Mouse (Mus musculus) skeletal muscle tissue, adult 2 months (tissue): ENCODE results near the gene Patj.
"Not testable (repeated sequence)": the region's sequence is repeated elsewhere in the genome, so short reads cannot be mapped to it uniquely, and the experiment has no call there.

ENCODE experiments used
- DNase-seq: peaks from one replicate; pipeline ENCODE4 v3.0.0-alpha.2; 2012; ENCODE audit warnings: low read depth, low spot score

Patj gene

GRCm38 (mm10) chr4:98724682-98725081 is 329.1 kb downstream of the Patj start:
- not testable (repeated sequence) for DNase-seq

- DNase-seq: no peak
These were observed 329.9 kb downstream of the Patj start for GRCm38 (mm10) chr4:98725439-98725838.

DNA sequence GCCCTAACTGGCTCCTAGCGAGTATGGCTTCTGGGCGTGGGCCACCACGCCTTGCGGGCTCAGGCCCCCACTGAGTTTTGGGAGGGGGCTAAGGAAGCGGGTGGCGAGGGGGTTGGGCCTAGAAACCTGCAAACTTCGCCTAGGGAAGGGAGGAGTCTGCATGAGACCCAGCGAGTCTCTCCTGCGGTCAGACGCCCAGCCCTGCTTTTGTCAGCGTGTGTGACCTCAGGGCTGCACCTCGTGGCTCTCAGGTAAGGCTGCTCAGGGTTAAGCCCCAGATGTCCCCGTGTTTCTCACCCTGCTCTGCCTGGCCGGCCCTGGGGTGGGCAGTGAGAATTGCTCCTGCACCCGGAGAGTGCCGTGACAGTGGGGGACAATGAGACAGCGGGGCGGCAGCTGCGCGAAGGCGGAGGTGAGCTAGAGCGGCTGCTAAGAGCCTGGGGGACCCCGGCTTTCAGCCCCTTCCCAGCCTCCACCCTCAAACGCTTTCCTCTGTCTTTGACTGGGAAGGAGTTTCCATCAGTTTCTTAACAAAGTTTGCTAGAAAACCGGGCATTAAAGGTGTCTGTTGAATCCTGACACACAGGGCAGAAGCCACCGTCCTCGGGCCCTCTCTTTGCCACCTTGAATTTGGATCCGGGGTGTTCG is 331.1 kb downstream of the Patj start, which contains the start of gene L1td1:
L1td1 (plus strand) TSS at position 145 of the 648 bp plus-strand sequence.
- DNase-seq: no peak

DNA sequence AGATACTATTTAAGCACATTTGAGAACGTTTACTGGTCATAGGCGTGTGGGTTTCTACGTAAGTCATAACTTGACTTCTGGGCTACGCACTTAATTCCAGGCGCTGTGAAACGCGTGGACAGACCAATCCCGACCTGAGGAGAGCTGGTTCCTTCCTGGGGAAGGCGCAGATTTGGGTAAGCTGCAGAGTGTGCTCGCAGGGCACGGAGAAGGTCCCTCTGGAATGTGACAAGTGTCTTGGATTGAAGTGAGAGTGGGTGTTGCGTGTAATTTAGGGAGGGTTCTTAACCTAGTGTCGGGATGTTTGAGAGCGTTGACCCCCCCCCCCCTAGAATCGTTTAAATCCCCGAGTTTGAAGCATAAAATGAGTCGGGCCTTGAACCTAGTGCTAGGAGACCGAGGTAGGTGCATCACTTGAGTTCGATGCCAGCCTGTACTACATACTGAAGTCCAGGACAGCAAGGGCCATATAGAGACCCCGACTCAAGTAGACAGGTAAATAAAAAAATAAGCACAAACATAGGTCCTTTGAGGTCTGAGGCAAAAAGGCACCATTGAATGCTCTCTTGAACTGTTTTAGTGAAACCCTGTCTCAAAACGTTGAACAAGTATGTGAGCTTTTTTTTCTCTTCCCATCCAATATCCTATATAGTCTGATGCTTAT is 331.8 kb downstream of the Patj start:
- DNase-seq: no peak

- no peak for DNase-seq
These were observed 332.4 kb downstream of the Patj start for GRCm38 (mm10) chr4:98727959-98728347.

DNA sequence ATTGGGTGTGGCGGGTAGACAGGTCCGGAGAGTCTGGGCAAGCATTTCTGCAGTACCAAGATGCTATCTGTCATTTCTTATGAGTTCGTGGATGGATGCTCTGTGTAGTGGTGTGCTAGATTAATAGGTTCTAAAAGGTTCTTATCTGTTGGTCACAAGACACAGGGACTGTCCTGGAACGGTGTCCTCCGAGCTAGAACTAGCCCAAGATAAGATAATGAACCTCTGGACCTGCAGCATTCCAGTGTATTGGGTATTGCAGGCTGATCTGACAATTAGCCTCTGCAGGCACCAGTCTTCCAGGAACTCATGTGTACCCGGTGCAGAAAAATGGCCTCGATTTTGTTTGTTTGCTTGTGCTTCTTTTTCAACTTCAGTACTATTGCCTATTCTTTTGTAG is 333.1 kb downstream of the Patj start:
- no peak for DNase-seq

- DNase-seq: no peak
These were observed 338.1 kb downstream of the Patj start for GRCm38 (mm10) chr4:98733660-98734059.

DNA sequence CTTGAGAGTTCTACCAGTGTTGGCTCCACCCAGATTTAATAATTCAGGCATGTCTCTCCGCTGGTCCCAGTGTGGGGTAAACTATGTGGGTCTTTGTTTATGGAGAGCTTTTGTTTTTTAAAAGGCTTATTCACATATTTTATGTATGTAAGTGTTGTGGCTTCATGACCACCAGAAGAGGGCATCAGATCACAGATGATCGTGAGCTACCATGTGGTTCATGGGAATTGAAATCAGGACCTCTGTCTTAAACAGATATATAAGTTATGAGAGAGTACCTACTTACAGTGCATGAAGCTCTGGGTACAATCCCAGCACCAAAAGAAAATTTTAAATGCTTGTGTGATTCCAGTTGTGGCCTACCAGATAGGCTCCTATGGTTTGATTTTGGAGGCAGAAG is 344.2 kb downstream of the Patj start:
- DNase-seq: no peak

- no peak for DNase-seq
These were observed 347.8 kb downstream of the Patj start for GRCm38 (mm10) chr4:98743209-98743905.

GRCm38 (mm10) chr4:98743906-98744210 is 348.3 kb downstream of the Patj start:
- no peak for DNase-seq

GRCm38 (mm10) chr4:98754456-98754855 is 358.9 kb downstream of the Patj start:
- DNase-seq: no peak

- no peak for DNase-seq
These were observed 360.6 kb downstream of the Patj start for GRCm38 (mm10) chr4:98756141-98756540.

DNA sequence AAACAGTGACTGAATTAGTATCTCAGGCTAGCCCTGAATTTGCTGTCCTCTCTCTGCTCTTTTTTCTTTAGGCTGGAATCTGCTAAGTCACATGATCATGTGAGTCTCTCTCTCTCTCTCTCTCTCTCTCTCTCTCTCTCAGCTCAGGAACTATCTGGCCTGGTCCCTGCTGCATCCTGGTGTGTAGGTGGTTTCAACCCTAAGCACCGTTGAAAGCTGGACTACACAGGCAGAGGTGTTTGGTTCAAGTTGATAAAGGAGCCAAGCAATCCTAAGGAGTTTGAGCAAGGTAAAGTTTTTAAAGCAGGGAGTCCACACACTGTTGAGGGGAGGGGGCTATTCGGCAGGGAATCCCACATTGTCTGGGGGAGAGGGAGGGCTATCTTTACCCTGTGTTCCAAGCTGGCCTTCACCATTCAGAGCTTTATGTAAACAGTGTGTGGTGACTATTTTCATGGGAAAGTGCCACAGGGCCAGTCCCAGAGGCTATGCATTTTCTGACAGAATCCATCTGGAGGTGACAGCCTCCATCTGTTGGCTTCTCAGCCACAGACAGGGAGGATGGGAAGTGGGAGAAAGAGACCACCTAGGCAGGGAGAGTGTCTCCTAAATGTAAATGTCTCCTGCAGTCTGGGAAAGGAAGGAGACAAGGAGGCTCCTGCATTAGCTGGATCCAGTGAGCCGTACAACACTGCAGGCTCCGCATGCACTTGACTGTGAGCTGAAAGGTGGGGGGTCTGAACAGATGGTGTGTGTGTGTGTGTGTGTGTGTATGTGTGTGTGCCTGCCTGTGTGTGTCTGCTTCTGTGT is 362.6 kb downstream of the Patj start:
- DNase-seq: no peak

- DNase-seq: no peak
These were observed 363.4 kb downstream of the Patj start for GRCm38 (mm10) chr4:98758872-98759518.

DNA sequence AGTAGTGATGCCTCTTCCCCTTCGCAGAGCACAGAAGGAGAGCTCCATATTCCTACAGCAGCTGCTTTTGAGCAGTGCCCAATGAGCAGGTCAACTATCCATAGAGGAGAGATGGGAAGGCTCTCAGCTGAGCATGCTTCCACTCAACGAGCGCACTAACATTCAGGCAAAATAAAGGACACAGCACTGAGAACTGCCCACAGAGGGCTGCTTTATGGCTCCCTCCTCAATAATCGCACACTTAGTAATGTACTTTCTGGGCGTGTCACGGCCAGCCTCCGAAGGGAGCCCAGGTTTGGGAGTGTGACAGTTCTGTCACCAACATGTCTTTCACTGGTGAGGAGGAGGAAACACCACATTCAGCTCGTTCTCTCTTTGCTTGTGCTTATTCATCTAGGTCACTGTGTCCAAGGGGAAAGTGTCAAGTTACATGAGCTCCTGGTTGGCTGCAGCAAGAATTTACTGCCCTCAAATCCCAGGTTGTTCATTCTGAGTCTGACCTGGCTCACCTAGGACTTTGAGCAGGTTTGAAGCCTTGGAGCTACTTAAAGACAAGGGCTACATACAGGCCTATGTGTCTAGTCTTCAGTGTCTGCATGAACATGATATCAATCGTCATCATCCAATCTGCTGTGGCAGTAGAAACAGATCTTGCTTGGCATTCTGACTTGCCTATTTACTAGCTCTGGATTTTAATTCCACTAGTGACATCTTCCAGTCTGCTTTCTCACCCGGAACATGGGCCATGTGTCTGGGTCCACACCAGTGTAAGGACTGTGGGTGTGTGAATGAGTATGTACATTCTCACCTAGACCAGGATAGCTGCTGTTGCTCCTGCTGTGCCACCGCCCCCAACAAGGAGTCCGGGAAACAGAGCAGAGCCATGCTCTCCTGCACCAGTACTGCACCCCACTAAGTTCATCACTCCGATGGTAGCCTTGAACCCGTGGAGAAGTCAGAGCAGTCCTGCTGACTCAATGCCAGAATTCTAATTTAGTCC is 371.8 kb downstream of the Patj start:
- no peak for DNase-seq
